Mouse (Mus musculus): ENCODE data around the gene Camkmt. TPM values are rescaled to one million over a fixed set of nuclear protein-coding genes. Genes with fewer than 3 reads are reported as not detected.
A peak's percentile ranks its signal among the peaks of the same experiment; 100 is the strongest.

Camkmt gene
- total RNA-seq, 2 experiments from 2014 or later = 11.8 to 12.5 TPM

DNA sequence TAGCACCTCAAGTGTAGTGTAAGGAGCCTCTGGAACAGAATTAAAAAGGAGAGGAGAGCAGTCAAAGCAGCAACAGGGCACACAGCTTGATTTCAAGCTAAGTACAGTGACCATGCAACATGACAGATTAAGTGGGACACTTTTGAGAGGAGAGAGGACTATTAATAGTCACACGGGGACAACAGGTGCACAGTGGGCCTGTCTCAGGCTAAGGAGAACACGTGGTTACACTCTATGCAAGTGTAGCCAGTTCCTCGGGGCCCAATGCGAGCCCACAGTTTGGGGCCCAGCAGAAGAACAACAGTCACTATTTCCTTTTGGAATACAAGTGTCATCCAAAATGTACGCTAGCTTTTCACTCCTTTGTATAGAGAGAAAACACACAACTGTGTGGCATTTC, 2.8 kb upstream of the Camkmt start:
- intact Hi-C loops (cut with DNase I) = no loop called here

DNA sequence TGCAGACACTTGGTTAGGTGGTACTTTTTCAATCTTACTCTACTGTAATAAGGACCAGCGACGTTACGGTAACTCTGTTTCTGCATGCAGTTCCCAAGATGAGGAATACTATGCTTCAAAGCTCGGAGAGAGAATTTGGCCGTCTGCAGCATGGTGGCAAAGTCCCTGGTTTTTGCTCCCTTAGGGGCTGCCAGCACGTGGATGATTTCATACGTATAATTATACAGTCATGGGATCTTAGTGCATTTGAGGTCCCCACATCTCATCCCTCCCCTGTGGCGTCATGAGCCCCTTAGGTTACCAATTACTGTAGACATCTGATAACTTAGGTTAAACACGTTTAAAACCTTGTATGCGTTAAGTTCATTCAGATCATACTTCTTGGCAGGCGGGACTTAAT, 2.0 kb upstream of the Camkmt start:
- intact Hi-C loops (cut with DNase I) = no loop called here
- DNase-seq (ENCODE audit: extremely low spot score in 1 of 2, low spot score in 2 of 2) = no peak

More for the DNA sequence above, 2.8 kb upstream of the Camkmt start:
- DNase-seq (ENCODE audit: extremely low spot score in 1 of 2, low spot score in 2 of 2) = no peak

DNA sequence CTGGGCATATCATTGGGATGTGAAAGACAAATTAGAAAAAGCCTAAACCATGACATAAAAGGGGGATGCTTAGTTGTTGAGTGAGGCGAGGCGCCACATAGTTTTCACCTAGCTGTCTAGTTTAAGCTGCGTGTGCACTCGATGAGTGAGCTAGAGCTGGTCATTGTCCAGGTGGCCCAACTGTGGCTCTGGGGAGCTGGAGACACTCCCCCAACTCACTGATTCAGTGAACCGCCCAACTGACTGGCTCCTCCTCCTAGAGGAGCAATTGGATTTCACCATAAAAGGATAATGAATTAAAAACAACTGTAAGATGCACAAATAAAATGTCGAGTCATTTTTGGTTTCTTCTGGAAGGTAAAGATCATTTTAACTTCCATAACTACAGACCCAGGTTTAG, 1.3 kb upstream of the Camkmt start:
- no peak for DNase-seq (ENCODE audit: extremely low spot score in 1 of 2, low spot score in 2 of 2)
- intact Hi-C loops (cut with DNase I) = no loop called here

DNA sequence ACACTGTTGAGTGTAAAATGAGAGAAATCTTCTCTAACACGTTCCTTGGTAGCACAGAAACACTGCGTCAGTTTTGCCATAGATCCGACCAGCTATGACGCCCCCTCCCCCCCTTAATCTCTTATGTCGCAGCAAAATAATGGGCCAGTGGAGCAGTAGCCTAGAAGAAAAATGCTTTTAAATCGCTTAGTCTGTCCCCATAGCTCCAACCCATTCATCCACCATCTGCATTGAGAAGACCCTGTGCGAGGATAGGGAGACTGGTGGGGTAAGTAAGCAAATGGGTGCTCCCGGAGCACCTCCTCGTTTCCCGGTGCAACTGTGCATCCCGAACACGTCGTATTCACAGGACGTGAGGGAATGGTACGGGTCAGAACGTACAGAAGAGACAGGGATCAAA, 731 bp upstream of the Camkmt start:
- intact Hi-C loops (cut with DNase I) = no loop called here
- DNase-seq (ENCODE audit: extremely low spot score in 1 of 2, low spot score in 2 of 2) = no peak

DNA sequence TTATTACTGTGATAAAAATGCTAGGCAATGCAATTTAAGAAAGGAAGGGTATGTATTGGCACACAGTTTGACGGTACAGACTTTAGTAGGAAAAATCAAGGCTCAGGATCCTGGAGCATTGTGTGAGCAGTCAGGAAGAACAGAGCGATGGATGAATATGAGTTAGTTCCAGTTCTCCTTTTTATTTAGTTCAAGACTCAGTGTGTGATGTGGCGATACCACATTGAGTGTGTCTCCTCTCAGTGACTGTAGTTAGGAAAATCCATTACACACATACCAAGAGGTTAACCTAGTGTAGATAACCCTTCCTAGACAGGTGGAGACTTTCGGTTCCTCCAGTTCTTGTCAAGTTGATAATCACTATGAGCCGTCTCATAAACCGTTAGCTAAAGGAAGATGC, 1.4 kb downstream of the Camkmt start:
- no peak for DNase-seq (ENCODE audit: extremely low spot score in 1 of 2, low spot score in 2 of 2)
- intact Hi-C loops (cut with DNase I) = no loop called here

DNA sequence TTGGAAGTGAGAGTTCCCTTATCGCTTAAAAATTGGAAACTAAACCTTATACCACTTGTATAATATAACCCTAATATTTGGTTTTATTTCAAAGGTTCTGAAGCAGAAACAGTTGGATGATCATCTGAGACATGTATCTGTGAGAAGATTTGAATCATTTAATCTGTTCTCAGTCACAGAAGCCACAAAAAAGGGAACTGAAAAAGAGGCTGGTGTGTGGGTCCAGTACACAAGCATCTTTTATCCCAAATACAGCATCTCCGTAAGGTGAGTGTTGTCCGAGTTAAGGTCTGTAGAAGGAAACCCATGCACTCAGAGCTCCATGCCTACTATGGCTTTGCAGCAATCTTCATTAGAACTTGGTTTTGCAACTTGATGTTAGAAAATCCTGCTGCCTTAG, 6.0 kb downstream of the Camkmt start:
- DNase-seq (ENCODE audit: extremely low spot score in 1 of 2, low spot score in 2 of 2) = no peak
- intact Hi-C loops (cut with DNase I) = no loop called here

DNA sequence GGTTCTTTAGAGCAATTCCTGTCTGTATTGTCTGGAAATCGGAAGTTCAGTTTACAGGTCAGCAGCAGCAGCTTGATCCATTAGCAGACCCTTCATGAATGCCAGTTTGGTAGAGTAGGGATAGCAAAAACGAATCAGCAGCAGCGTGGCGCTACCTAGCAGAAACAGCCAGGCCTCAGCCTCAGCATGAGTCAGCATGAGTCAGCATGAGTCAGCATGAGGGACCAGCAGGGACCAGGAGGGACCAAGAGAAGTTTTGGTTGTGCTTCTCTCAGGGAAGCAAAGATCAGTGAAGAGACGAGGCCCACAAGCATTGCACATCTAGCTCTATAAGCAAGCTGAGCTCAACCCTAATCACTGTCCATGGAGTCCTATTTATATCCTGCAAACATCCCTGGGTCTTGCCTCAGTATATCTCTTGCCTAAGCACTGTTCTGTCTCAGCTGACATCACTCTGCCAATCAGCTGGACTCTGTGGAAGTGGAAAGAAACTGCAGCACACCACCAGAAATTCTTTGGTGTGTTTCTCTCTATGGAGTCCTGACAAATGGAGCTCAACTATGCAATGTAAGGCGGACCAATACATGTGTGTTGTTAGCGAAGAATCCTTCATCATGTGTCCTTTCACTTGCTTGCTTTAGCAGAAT, 8.4 kb downstream of the Camkmt start:
- intact Hi-C loops (cut with DNase I) = no loop called here
- DNase-seq (ENCODE audit: extremely low spot score in 1 of 2, low spot score in 2 of 2) = no peak

DNA sequence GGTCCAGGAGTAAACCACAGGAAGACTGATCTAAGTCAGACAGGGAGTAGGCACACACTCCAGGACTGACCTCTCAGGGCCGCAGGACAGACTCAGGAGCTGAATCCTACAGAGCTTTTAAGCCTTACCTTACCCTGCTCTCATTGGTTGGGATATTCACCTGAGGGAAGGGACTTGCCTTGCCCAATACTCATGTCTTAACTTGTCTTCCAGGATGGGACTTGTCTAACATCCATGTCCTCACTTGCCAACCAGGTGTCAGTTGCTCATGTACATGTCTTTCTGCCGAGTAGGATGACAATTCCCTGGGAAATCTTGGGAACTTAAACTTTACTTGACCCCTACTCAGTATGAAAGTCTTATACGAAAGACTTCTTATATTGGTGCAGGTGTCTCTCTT, 9.9 kb downstream of the Camkmt start:
- no peak for DNase-seq (ENCODE audit: extremely low spot score in 1 of 2, low spot score in 2 of 2)
- intact Hi-C loops (cut with DNase I) = loop anchor here (5.0 kb wide), 1 partner anchor 532 kb away; no protein-coding TSS in a partner anchor

DNA sequence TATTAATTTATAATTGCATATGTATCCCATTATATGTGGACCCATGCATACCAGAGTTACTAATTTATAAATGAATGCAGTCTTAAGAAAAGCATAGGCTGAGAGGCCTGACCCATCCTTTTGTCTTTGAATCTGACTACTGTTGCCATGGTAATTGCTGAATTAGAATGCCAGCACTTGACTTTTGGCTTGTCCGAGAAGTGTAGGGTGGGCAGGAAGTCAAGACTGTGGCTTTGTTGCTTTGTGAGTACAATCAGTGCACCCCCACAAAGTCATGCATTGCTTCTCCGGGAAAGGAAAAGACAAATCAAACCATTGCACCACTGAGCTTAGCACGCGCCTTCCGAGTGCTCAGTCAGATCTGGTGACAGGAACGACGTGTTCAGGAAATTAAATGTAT, 11.4 kb downstream of the Camkmt start:
- intact Hi-C loops (cut with DNase I) = loop anchor here (5.0 kb wide), 1 partner anchor 531 kb away; no protein-coding TSS in a partner anchor
- no peak for DNase-seq (ENCODE audit: extremely low spot score in 1 of 2, low spot score in 2 of 2)

DNA sequence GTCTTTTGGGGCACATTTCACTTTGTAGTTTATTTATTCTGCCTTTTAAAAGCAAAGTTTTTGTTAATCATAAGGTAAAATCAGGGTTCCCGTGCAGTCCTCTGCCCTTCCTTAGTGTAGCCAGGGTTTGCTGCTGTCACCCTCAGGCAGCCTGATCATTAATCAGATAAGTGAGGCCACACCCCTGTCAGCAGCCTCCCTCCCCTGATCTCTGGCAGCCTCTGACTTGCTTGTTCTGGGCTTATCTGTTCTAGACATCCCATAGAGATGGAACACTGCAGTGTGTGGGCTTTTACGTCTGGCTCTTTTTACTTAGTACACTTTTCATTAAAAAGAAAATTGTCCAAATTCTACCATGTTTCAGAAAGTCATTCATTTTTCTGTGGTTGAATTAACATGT, 13.0 kb downstream of the Camkmt start:
- intact Hi-C loops (cut with DNase I) = loop anchor here (5.0 kb wide), 1 partner anchor 529 kb away; no protein-coding TSS in a partner anchor
- DNase-seq (ENCODE audit: extremely low spot score in 1 of 2, low spot score in 2 of 2) = no peak

DNA sequence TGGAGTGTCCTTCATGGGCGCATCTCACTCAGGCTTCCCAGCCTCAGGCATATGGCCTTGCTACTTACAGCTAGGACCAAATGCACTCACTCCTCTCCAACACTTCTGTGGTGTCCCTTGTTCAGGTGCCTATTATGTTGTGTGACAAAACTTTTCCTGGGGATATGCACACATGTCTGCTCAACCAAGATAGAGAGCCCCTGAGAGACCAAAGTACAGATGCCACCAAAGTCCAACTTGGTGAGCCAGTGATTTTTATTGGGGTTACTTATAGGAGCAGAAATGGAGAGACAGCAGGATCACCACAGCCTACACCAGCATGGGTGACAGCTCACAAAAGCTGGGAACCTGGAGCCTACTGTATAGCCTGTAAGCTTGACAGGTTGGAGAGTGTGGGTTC, 20.3 kb downstream of the Camkmt start:
- intact Hi-C loops (cut with DNase I) = no loop called here
- no peak for DNase-seq (ENCODE audit: extremely low spot score in 1 of 2, low spot score in 2 of 2)

DNA sequence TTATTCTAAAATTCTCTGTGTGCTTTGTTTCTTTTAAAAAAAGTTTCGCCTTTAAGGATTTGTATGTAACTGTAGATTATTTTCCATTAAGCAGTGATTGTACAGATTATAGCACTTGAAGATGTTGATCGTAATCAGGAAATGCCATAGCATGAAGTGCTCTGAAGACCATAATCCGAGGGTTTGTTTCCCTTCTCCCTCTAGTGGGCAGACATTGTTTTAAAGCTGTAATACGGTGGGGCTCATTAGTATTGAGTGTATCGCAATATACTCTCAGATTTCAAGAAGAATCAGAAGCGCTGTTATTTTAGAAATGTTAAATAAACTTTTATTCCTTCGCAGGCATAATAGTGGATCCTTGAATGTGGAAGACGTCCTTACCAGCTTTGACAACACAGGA, 23.1 kb downstream of the Camkmt start:
- no peak for DNase-seq (ENCODE audit: extremely low spot score in 1 of 2, low spot score in 2 of 2)
- intact Hi-C loops (cut with DNase I) = no loop called here

DNA sequence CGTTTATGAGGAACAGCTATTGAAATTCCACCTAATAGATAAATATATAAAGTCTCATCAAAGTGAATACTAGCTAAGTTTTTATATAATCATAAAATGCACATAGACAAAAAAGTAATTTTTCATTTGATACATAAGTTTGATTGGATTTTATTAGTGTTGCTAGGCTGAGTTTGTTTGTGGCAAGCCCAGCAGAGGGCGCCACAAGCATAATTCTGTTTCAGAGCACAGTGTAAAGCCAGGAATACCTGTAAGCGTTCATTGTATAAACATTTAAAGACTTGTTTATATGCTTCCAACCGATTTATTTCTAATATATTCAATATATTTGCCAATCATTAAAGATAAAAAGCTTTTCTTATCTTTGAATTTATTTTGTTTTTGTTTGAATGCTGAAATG, 26.3 kb downstream of the Camkmt start:
- intact Hi-C loops (cut with DNase I) = loop anchor here (2.0 to 5.0 kb wide), 2 partner anchors 71 to 518 kb away; no protein-coding TSS in a partner anchor
- DNase-seq (ENCODE audit: extremely low spot score in 1 of 2, low spot score in 2 of 2) = peak; percentile 49 to 67

DNA sequence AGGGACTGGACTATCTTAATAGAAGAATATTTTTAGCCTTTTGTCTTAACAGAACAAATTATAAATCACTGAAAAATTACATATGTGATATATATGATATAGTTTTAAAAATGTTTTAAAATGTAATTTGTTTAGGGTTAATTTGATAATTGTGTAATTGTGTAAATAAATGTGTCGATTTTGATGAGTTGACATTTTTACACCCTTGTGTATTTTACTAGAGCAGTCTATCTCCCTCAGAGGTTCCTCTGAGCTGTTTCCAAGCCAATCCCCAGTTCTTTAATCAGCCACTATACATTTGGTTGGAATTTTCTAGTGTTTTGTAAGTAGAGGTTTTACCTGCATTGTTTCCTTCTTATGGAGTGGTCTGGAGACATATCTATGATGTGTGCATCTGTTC, 48.0 kb downstream of the Camkmt start:
- no peak for DNase-seq (ENCODE audit: extremely low spot score in 1 of 2, low spot score in 2 of 2)
- intact Hi-C loops (cut with DNase I) = no loop called here

DNA sequence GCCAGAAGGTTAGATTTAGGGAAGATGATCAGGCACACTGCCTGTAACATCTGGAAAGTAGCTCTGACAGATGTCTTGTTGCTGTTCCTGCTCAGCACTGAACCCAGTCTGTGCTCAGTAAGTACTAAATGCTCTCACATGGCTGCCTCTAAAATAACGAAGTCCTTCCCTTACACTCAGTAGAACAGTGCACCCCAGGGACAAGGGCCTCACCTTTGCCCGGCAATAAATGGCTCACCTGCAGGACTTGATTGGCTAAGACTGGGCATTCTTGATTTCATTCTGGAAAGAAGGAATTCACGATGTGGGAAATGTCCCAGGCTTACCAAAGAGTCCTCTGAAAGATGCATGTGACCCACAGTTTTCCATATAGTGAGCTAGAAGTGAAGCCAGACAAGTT, 51.3 kb downstream of the Camkmt start:
- no peak for DNase-seq (ENCODE audit: extremely low spot score in 1 of 2, low spot score in 2 of 2)
- intact Hi-C loops (cut with DNase I) = no loop called here

DNA sequence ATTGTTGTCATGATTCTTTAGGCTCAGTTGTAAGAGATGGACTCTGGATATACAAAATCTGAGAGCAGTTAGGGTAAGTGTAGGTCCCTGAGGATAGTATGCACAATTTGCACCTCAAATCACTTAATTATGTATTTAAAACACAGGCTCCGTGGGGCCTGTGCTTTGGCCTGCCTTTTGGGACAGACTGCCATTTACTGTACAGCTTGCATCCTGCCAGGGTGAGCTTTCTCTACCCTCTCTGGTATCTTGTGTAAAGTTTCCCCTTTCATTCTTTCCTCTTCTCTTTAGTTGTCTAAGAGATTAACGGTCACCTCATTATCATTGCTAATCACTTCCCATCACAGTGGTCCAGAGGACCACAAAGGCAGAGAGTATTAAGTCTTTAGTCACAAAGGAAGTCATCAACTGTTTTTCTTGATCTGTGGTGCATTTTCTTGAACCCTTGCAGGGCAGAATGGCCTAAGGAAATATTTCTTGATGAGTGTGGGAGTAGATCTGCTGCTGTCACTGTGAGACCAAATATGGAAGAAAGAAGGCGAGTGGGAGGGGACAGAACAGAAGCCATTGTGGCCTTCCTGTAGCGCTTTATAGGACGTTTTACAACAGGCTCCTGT, 52.3 kb downstream of the Camkmt start:
- DNase-seq (ENCODE audit: extremely low spot score in 1 of 2, low spot score in 2 of 2) = no peak
- intact Hi-C loops (cut with DNase I) = no loop called here

DNA sequence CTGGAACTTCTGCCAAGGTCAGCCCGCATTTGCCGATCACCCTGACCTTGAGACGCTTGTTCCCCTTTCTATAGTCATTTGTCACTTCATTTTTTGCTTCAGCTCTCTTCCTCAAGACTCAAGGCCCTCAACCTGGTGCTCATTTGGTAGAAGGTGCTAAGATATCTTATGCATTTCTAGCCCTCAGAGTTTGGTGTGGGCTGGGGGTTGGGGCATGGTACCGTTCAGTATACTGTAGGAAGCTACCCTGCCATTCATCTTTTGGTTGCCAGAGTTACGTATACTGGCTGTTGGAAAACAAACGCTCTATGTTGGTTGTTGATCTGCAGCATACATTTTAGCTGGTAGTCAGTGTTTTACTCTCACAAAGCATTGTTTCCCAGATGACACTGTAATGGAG, 53.8 kb downstream of the Camkmt start:
- intact Hi-C loops (cut with DNase I) = no loop called here
- DNase-seq (ENCODE audit: extremely low spot score in 1 of 2, low spot score in 2 of 2) = no peak

DNA sequence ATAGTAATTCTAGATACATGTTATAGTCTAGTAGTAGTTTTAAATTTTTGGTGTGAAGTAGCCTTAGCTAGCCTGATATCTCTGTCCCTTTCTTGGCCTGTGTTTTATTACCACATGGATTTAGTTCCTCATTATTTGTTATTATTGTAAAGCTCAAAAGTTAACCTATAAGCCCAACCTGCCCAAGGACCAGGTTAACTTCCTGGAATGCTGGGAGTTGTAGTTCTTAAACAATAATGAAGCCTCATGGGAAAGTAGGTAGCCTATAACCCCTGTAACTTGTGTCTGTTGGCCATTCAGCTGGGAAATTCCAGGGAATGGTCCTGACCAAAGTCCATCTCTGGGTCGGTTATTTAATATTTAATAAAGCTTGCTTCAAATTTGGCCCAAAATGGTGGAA, 58.0 kb downstream of the Camkmt start:
- intact Hi-C loops (cut with DNase I) = no loop called here
- no peak for DNase-seq (ENCODE audit: extremely low spot score in 1 of 2, low spot score in 2 of 2)

DNA sequence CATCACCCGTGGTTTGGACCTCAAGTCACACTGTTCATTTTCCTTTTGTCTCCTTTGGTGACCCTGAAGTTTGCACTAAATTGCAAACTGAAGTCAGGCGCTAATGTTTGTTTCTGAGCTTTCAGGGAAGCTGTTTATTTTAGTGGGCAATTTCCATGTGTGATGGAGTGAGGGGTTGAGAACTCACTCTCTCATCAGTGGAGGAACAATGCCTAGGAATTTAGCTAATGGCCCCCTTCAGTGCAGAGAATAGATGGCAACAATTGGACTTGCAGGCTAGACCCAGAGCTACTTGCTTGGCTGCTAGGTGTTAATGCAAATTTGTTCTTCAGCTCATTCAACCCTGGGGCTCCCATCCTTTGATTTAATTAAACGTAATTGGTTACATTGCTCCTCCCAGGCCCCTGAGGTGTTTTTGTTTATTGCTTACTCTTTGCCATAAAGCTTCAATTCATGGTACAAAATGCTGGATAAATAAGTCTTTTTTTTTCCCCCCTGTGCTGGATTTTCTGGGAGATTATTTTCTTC, 58.9 kb downstream of the Camkmt start:
- DNase-seq (ENCODE audit: extremely low spot score in 1 of 2, low spot score in 2 of 2) = no peak

DNA sequence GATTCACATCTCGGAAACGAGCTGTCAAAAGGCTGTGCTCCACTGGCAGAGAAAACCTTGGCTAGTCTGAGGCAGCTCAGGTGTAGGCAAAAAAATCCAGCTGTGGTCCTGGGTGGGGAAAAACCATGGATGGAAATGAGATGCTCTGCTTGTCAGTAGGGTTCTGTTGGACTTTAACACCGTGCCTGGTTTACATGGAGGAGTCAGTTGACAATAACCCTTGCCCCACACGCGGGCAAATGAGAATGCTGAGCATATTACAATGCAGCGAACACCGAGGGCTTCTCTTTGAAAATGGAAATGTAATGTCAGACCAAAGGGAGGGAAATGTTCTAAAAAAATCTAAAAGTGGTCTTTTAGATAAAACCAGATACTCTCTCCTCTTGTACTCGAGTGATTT, 60.9 kb downstream of the Camkmt start:
- intact Hi-C loops (cut with DNase I) = no loop called here

More for the DNA sequence above, 58.9 kb downstream of the Camkmt start:
- intact Hi-C loops (cut with DNase I) = no loop called here

More for the DNA sequence above, 60.9 kb downstream of the Camkmt start:
- no peak for DNase-seq (ENCODE audit: extremely low spot score in 1 of 2, low spot score in 2 of 2)

All from left cerebral cortex, postnatal 10 days (tissue).